Mouse (Mus musculus) intestine, embryonic 16.5 days (tissue): ENCODE data around the gene Cfl2. TPM values are rescaled to one million over a fixed set of nuclear protein-coding genes. Genes with fewer than 3 reads are reported as not detected.

ENCODE experiments used
- ATAC-seq: fragments of 200-750 bp; cut with Nextera tagmentation; 2 replicates; pipeline ENCODE4 v1.8.0; 2017; ENCODE audit warnings: moderate TSS enrichment, moderate library complexity
- H3K27ac ChIP-seq: fragments of 300-500 bp; sonication (generic); 2 replicates; pipeline ENCODE4 v1.5.1; 2014; ENCODE audit warnings: mild to moderate bottlenecking, low read length
- H3K27me3 ChIP-seq: fragments of 300-500 bp; sonication (generic); replicated peaks from 2 replicates; pipeline ENCODE4 v1.6.1; 2014; ENCODE audit warnings: low read length, control low read depth, mixed read lengths; ENCODE audit not compliant: control insufficient read depth, insufficient read depth
- H3K36me3 ChIP-seq: fragments of 300-500 bp; sonication (generic); 2 replicates; pipeline ENCODE4 v1.6.1; 2014; ENCODE audit warnings: low read length, control low read depth; ENCODE audit not compliant: control insufficient read depth, insufficient read depth
- H3K4me1 ChIP-seq: fragments of 300-500 bp; sonication (generic); 2 replicates; pipeline ENCODE4 v1.6.1; 2014; ENCODE audit warnings: low read length, control low read depth, mixed read lengths; ENCODE audit not compliant: control insufficient read depth, insufficient read depth
- H3K4me2 ChIP-seq: fragments of 300-500 bp; sonication (generic); 2 replicates; pipeline ENCODE4 v1.6.1; 2014; ENCODE audit warnings: low read depth, low read length, control low read depth
- H3K4me3 ChIP-seq: fragments of 300-500 bp; sonication (generic); 2 replicates; pipeline ENCODE4 v1.5.1; 2014; ENCODE audit warnings: mild to moderate bottlenecking, low read length
- H3K9ac ChIP-seq: fragments of 300-500 bp; sonication (generic); 2 replicates; pipeline ENCODE4 v1.6.1; 2014; ENCODE audit warnings: low read depth, low read length
- H3K9me3 ChIP-seq: fragments of 300-500 bp; sonication (generic); 2 replicates; pipeline ENCODE4 v1.6.1; 2016; ENCODE audit warnings: low read length, control low read depth; ENCODE audit not compliant: control insufficient read depth
- WGBS: fragments of 180-500 bp; shearing (Covaris S2); extraction: QIAGEN DNeasy Blood & Tissue Kit; methylation state at CpG from one replicate; pipeline ENCODE4 v1.1.7; 2014; 5-methylcytosine and 5-hydroxymethylcytosine counted together
- polyA plus RNA-seq: library from polyadenylated mRNA; unstranded; fragments of >200 nt; fragmentation: Nextera tagmentation; extraction: Ambion mirVana; gene quantifications from 2 replicates; pipeline ENCODE4 v1.2.1, GENCODE M21; 2015

Cfl2 gene
- polyA plus RNA-seq, 1 experiment from 2014 or later = 157 TPM

DNA sequence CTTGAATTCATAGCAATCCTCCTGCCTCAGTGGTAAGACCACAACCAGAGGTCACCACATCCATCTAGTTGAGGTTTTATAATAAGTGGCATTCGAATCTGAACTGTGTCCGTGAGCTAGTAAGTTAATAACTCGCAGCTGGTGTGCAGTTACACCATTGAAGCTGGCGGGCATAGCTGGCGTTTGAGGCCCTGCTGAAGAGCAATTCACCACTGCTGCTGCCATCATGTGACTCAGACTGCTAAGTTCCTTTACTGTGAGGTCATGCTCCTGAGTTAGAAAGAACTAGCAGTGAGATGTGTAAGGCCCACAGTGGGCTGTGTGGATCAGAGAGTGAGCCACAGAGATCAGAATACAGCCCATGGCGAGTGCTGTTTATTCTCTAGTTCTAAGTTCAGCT, 12.0 kb upstream of the Cfl2 start:
- Histone ChIP-seq H3K36me3 (no peaks in the 10 kb centered on the region), H3K9me3 (no peaks in the 10 kb centered on the region), H3K4me1 (no peaks in the 10 kb centered on the region), H3K27ac (no peak overlapping the region), H3K4me2 (no peak overlapping the region), H3K4me3 (no peak overlapping the region), H3K9ac (no peak overlapping the region), H3K27me3 (no peaks in the 10 kb centered on the region)
- WGBS = 65% methylated on average over 6 of the region's 6 CpGs
- peak; percentile 69; the same call in 1 of the 2 replicates for ATAC-seq

DNA sequence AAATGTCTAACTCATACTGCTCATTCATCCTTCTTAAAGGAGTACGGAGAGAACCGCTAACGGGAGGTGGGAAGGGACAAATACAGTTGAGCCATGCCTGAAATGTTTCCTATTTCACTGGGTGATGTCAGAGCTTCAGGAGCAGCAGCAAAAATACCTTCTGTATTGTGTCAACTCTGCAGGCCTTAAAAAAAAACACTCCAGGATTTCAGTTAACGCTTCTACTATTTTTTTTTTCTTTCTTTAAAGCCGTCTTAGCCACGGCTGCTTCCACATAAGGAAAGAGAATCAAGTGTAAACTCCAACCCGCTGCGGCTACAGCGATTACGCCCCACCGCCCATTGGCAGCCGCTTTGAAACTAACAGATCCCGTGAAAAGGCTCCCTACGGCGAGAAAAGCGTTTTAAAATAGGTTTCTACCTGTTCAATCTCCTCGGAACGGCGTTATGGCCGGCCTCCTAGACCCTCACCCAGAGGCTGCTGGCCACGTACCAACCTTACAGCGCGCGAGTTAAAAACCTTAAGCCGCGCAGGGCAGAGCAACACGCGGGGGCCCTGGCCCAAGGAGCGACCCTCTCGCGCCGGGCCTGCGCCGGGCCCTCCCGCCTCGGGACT, 579 bp downstream of the Cfl2 start:
- ATAC-seq = no peak
- under 1% methylated on average over 35 of the region's 36 CpGs for WGBS
- H3K27me3 ChIP-seq = no peaks in the 10 kb centered on the region
- H3K4me1 ChIP-seq = peaks cover 11% of the 10 kb centered on the region
- H3K4me3 ChIP-seq = peak overlapping the region; percentile 98
- H3K9ac ChIP-seq = peak overlapping the region; percentile 100
- H3K9me3 ChIP-seq = peaks cover 2% of the 10 kb centered on the region; the same call in 1 of the 2 replicates
- peak overlapping the region; percentile 69 for H3K4me2 ChIP-seq
- H3K36me3 ChIP-seq = no peaks in the 10 kb centered on the region
- peak overlapping the region; percentile 99 for H3K27ac ChIP-seq

DNA sequence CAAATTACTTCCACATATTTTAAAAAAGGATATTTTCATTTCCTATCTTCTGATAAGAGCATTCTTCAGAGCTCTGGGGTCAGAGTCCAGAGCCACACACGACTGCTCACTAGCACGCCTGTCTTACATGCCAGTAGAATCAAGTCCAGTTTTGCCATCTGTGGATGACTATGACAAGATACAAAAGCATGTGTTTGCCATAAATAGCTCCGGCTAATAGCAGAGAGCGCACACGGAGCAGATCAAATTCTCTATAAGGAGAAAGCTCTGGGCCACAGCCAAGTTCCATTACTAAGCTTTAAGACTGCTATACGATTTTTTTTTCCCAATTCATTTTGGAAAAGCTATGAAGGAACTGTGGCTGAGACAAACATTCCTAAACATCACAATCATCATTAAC, 3.1 kb downstream of the Cfl2 start:
- H3K27ac ChIP-seq = no peak overlapping the region
- no peak overlapping the region for H3K4me2 ChIP-seq
- H3K9ac ChIP-seq = no peak overlapping the region
- WGBS = 28% methylated on average over 6 of the region's 6 CpGs
- peaks cover 11% of the 10 kb centered on the region for H3K4me1 ChIP-seq
- H3K36me3 ChIP-seq = 0 out of 2 replicates have a peak, but pooled peaks cover 4% of the 10 kb centered on the region
- no peaks in the 10 kb centered on the region for H3K9me3 ChIP-seq
- no peak for ATAC-seq
- H3K4me3 ChIP-seq = no peak overlapping the region; the same call in 1 of the 2 replicates
- no peaks in the 10 kb centered on the region for H3K27me3 ChIP-seq

DNA sequence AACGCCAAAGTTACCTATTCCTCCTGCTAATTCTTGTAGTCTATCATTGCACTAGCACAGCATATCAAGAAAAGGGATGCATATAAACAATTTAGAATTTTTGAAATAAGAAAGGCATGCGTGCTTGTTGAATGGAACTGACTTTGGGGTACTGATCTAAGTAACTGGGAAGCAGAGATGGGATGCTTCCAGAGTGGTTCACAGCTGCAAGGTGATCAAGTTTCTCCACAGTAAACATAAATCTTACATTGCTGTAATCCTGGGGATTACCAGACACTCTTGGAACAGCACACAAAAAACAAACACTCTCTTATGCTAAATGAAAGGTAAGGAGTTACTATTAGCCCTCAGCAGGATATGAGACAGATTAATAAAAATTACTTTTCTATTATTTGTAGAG, 12.1 kb downstream of the Cfl2 start:
- 84% methylated on average over 2 of the region's 2 CpGs for WGBS
- Histone ChIP-seq H3K4me2 (no peak overlapping the region), H3K4me3 (no peak overlapping the region), H3K27ac (no peak overlapping the region), H3K36me3 (0 out of 2 replicates have a peak, but pooled peaks cover 4% of the 10 kb centered on the region), H3K27me3 (no peaks in the 10 kb centered on the region), H3K4me1 (no peaks in the 10 kb centered on the region), H3K9me3 (no peaks in the 10 kb centered on the region), H3K9ac (no peak overlapping the region)
- no peak for ATAC-seq

DNA sequence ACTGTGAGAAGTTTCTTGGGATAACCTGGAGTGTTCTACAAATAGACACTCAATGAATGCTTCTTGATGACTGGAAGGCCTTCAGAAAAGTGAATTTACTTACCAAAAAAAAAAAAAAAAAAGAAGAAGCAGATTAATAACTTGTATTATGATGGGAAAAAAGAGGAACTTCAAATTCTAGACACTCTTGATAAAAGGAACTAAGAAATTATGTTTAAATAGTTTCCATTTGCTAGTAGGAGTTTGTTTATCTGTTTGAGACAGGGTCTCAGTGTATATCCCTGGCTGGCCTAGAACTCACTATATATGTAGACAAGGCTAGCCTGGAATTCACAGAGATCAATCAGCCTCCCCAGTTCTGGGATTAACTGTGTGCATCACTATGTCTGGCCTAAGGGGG, 18.3 kb downstream of the Cfl2 start:
- Histone ChIP-seq H3K36me3 (no peaks in the 10 kb centered on the region), H3K9me3 (no peaks in the 10 kb centered on the region), H3K27me3 (no peaks in the 10 kb centered on the region), H3K4me2 (no peak overlapping the region), H3K9ac (no peak overlapping the region), H3K27ac (no peak overlapping the region), H3K4me1 (no peaks in the 10 kb centered on the region), H3K4me3 (no peak overlapping the region)
- ATAC-seq = no peak

DNA sequence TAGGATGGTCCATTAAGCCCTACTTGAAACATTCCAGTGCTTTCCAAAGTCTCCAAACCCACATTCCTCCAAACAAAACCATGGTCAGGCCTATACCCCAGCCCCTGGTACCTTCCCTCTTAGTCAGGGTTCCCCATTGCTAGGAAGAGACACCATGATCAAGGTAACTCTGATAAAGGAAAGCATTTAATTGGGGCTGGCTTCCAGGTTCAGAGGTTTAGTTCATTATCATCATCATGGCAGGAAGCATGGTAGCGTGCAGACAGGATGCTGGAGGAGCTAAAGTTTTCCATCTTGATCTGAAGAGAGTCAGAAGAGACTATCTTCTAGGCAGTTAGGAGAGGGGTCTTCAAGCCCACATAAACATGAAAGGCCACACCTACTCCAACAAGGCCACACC, 21.1 kb downstream of the Cfl2 start:
- WGBS = 92% methylated on average over 1 of the region's 1 CpGs
- no peaks in the 10 kb centered on the region for H3K9me3 ChIP-seq
- no peaks in the 10 kb centered on the region for H3K4me1 ChIP-seq
- ATAC-seq = no peak
- H3K4me3 ChIP-seq = no peak overlapping the region
- H3K36me3 ChIP-seq = no peaks in the 10 kb centered on the region
- no peak overlapping the region for H3K9ac ChIP-seq
- no peak overlapping the region for H3K27ac ChIP-seq
- no peaks in the 10 kb centered on the region for H3K27me3 ChIP-seq
- no peak overlapping the region for H3K4me2 ChIP-seq

DNA sequence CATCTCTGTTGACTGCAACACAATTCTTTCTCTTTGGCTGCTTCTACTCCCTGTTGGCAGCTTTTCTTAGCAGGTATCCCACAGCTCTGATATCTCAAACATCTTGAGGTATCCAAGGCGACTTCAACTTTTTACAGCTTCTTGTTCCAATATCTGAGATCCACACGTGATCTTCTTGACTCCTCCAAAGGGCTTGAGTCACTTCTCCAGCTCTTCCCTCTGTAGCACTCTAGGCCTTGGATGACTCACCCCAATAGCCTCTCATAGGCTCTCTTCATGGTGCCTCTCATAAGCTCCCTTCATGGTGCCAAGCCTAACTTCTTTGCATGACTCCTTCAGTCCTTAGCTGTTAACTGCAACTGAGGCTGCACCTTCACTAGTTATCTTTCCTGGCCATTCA, 22.9 kb downstream of the Cfl2 start:
- ATAC-seq = no peak

DNA sequence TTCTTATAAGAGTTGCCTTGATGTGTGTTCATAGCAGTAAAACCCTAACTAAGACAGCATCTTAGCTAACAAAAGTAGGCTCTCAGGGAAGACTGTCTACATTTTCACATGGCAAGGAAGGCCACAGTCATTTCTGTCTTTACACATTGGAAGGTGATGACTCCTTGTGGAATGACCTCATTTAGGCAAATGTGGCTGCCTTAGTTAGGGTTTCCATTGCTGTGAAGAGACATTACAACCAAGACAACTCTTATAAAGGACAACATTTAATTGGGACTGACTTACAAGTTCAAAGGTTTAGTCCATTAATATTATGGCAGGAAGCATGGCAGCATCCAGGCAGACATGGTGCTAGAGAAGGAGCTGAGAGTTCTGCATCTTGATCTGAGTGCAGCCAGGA, 23.7 kb downstream of the Cfl2 start:
- peaks cover 10% of the 10 kb centered on the region for H3K4me1 ChIP-seq
- no peaks in the 10 kb centered on the region for H3K9me3 ChIP-seq
- no peaks in the 10 kb centered on the region for H3K27me3 ChIP-seq
- H3K9ac ChIP-seq = no peak overlapping the region
- no peak for ATAC-seq
- H3K36me3 ChIP-seq = no peaks in the 10 kb centered on the region
- no peak overlapping the region for H3K4me3 ChIP-seq
- H3K27ac ChIP-seq = no peak overlapping the region
- H3K4me2 ChIP-seq = no peak overlapping the region

More for the DNA sequence above, 22.9 kb downstream of the Cfl2 start:
- H3K27me3 ChIP-seq = no peaks in the 10 kb centered on the region
- 74% methylated on average over 2 of the region's 2 CpGs for WGBS
- H3K4me2 ChIP-seq = no peak overlapping the region
- H3K27ac ChIP-seq = no peak overlapping the region
- no peaks in the 10 kb centered on the region for H3K9me3 ChIP-seq
- H3K4me1 ChIP-seq = peaks cover 10% of the 10 kb centered on the region
- H3K9ac ChIP-seq = no peak overlapping the region
- H3K4me3 ChIP-seq = no peak overlapping the region
- no peaks in the 10 kb centered on the region for H3K36me3 ChIP-seq

DNA sequence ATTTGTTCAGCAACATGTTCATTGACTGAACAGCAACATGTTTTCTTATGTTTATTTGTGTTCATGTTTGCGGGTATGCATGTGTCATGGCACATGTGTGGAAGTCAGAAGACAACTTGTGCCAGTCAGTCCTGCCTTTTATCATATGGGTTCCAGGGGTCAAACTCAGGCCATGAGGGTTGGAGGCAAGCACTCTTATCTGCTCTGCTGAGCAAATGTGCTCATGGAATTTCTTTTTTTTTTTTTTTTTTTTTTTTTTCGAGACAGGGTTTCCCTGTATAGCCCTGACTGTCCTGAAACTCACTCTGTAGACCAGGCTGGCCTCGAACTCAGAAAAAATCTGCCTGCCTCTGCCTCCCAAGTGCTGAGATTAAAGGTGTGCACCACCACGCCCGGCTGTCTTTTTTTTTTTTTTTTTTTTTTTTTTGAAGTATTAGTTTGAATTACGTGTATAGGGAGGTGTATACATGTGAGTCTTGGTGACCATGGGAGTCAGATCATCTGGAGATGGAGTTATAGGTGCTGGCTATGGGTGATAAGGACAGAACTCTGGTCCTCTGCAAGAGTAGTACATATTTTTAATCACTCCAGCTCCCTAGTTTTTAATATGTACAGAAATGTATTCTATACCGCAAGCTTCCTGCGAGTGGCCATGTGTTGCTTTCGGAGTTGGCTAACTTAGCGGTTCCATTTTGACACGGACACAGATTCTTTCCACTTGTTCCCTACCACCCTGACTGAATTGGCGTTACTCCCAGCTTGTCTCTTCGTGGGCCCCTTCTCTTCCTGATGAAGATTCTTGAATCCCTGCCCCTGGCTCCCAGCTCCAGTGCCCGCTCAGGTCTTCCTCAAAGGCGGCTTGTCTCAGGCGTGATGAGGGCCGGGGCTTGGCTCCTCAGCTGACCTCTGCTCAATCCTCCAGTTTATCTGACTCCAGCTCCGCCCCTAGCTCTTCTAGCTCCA, 26.8 kb downstream of the Cfl2 start:
- no peak overlapping the region for H3K4me3 ChIP-seq
- H3K27me3 ChIP-seq = no peaks in the 10 kb centered on the region
- no peak overlapping the region for H3K4me2 ChIP-seq
- peaks cover 10% of the 10 kb centered on the region for H3K4me1 ChIP-seq
- no peaks in the 10 kb centered on the region for H3K36me3 ChIP-seq
- H3K9me3 ChIP-seq = no peaks in the 10 kb centered on the region
- H3K27ac ChIP-seq = peak overlapping the region; percentile 68
- ATAC-seq = no peak
- WGBS = 79% methylated on average over 17 of the region's 18 CpGs
- no peak overlapping the region for H3K9ac ChIP-seq
